Mouse (Mus musculus): Measurements from ENCODE around the gene Il16. TPM values are rescaled to one million over a fixed set of nuclear protein-coding genes. Genes with fewer than 3 reads are reported as not detected.

Gene Il16
- polyA plus RNA-seq, 1 experiment from 2014 or later: 4.9 TPM

Other genes with a start within 250 kb of the Il16 start
- gene Tmc3, start 160.8 kb downstream of the Il16 start, polyA plus RNA-seq (2015; fragmentation: Nextera tagmentation; extraction: Ambion mirVana): 0.70 and 1.0 TPM in 2 replicates
- gene Stard5, start 113.8 kb downstream of the Il16 start, polyA plus RNA-seq (2015; fragmentation: Nextera tagmentation; extraction: Ambion mirVana): 29.2 and 31.0 TPM in 2 replicates
- 0.39 and 0.41 TPM in 2 replicates for gene Cfap161, start 49.2 kb upstream of the Il16 start, polyA plus RNA-seq (2015; fragmentation: Nextera tagmentation; extraction: Ambion mirVana)
- gene Tlnrd1, start 138.6 kb upstream of the Il16 start, polyA plus RNA-seq (2015; fragmentation: Nextera tagmentation; extraction: Ambion mirVana): 11.0 and 14.0 TPM in 2 replicates
- gene Mesd, start 138.7 kb upstream of the Il16 start, polyA plus RNA-seq (2015; fragmentation: Nextera tagmentation; extraction: Ambion mirVana): 113 and 122 TPM in 2 replicates